Mouse (Mus musculus) kidney, adult 2 months (tissue): ENCODE data around the gene Mpst.

Experiments used
- CTCF ChIP-seq: fragments of 200-500 bp; conservative IDR thresholded peaks from 2 replicates; pipeline ENCODE4 v1.5.1; 2011; ENCODE audit warnings: low read depth, mild to moderate bottlenecking, control low read depth, low read length, moderate library complexity, mixed read lengths; ENCODE audit not compliant: insufficient read depth, insufficient read length
- POLR2A ChIP-seq: fragments of 200-500 bp; IDR thresholded peaks from one replicate; pipeline ENCODE4 v1.6.1; 2011; ENCODE audit warnings: low read depth, low read length, control low read depth

GRCm38 (mm10) chr15:78367811-78368210 lies 38.4 kb upstream of the Mpst start:
- no peak for TF ChIP-seq CTCF
- no peak for TF ChIP-seq POLR2A
